Mouse (Mus musculus) E14TG2a.4 (cell line): ENCODE data around the gene Mov10.

Source experiments
- CTCF ChIP-seq: conservative IDR thresholded peaks from 2 replicates; pipeline ENCODE4 v1.5.1; 2014; ENCODE audit warnings: low read length
- POU5F1 ChIP-seq: IDR thresholded peaks from 2 replicates; pipeline ENCODE4 v1.6.1; 2014; ENCODE audit warnings: low read length, borderline replicate concordance

- TF ChIP-seq CTCF (no peak), POU5F1 (no peak)
Measured at GRCm38 (mm10) chr3:104791017-104791416, 27.3 kb downstream of the Mov10 start.
